Mouse (Mus musculus): ENCODE results near the gene Uspl1. TPM values are rescaled to one million over a fixed set of nuclear protein-coding genes. Genes with fewer than 3 reads are reported as not detected.
A peak's percentile ranks its signal among the peaks of the same experiment; 100 is the strongest.
"Not testable (repeated sequence)": the region's sequence is repeated elsewhere in the genome, so short reads cannot be mapped to it uniquely, and the experiment has no call there.

Gene Uspl1
- 10 to 100 TPM; 27.9 to 28.5 TPM for polyA plus RNA-seq (2017; shearing (Covaris generic))

DNA sequence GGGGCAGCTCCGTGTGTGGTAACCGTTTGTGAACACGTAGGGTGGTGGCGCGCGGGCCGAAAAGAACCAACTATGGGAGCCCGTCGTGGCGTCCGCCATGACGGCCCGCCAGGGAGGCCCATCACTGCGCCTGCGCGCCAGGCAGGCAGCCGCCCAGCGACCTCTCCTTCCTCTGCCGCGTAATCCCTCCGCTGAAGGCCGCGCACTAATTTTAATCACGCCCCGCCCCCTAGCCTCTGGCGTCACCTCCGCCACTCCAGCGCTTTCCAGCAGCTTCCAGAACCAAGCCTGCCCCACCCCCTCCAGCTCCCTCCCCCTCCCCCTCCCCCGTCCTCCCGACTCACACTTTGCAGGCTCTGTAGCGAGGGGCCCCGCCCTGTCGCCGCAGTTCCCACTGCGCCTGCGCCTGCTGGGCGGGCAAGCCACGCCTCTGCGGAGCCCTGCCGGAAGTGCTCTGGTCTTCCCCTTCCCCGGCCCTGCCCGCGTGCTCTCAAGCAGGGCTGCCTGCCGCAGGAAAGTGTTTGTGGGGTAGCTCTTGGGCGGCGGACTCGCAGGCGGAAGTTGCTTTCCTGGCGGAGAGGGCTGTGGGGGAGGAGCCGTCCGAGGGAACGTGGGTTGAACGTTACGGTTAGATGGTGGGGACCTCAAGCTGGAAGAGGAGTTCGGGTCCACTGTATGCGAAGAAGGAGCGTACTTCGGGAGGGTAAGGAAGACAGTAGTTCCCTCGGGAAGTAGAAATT, at the start of gene Uspl1, which contains the start of gene Hmgb1:
Uspl1 (plus strand) TSS at position 247 of the 740 bp plus-strand sequence.
Hmgb1 (minus strand) TSS at position 386 of the 740 bp plus-strand sequence.
- peak; percentile 84 for ATAC-seq

DNA sequence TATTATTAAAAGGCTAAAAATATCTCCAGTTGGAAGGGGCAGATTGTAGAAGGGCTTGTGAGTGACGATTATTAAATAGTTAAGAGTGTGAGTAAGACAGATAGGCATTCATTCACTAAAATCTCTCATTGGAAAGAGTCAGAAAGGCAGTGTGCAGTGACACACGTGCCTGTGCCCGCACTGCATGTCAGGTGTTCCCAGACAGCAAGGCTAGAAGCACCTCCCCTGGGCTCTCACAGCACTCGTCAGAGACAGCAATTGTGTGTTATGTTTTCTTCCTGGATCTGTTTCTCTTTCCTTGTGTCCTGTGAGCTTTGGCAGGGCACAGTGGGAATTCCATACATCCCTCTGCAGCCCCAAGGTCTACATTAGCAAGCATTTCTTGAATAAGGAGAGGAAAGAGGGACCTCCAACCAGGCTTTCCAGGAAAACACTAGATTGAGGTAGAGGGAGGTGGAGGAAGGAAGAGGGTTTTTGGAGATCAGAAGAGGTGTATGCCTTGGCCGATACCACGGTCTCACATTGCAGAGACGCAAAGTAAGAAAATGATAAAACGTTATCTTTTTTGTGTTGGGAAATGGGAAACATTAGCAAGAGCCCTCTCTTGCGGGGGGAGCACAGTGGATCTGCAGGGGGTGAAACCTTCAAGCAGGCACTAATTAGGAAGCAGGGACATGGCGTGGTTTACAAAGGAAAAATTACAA, 49.2 kb upstream of the Uspl1 start:
- no peak for ATAC-seq

GRCm38 (mm10) chr5:149135455-149136354, 48.4 kb upstream of the Uspl1 start:
- no peak for ATAC-seq

DNA sequence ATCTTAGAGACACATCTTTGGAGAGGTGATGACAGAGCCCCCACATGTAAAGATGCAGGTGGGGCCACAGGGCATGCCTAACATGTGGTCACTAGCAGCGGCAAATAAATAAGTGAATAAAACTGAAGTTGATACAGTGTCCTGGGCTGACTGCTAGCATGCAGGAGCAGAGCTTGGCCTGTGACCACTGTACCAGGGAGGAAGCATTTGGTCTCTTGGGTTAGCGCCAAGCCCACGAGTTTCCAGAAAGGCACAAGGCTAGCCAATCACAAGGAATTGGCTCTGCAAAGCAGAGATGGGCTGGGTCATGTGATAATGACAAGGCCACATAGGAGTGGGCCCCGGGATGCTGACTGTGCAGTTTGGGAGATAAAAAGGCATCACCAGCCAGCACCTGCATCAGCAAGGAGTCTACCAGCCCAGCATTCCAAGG, 47.2 kb upstream of the Uspl1 start:
- no peak for ATAC-seq

DNA sequence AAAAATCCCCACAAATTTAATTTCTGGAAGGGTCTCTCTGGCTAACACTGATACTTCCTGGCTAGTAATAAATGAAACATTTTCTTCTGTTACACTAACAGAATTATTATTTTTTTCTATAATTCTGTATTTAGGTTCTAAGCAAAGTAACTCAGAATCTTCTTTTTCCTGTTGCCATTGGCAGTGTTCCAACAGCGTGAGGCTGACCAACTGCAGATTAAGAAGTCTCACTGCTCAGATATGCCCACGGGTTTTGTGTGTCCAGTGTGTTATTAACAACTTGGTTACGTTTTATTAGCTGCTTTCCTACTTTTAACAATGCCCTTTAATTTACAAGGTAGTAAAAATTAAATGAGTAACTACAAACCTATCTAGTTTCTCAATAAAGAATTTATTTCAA, 46.7 kb upstream of the Uspl1 start:
- no peak for ATAC-seq

GRCm38 (mm10) chr5:149138087-149138486, 46.1 kb upstream of the Uspl1 start:
- ATAC-seq = not testable (repeated sequence)

GRCm38 (mm10) chr5:149140336-149140735, 43.8 kb upstream of the Uspl1 start:
- ATAC-seq = no peak

DNA sequence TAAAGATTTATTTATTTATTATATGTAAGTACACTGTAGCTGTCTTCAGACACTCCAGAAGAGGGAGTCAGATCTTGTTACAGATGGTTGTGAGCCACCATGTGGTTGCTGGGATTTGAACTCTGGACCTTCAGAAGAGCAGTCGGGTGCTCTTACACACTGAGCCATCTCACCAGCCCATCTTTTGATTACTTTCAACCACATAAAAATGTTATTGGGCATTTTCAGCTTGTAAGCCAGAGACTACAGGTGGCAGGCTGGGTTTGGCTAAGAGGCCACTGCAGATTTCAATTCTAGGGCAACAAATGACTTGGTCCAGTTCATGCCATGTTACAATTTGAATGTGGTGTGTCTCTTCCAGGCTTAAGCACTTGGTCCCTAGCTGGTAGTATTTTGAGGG, 43.0 kb upstream of the Uspl1 start:
- ATAC-seq = not testable (repeated sequence)

DNA sequence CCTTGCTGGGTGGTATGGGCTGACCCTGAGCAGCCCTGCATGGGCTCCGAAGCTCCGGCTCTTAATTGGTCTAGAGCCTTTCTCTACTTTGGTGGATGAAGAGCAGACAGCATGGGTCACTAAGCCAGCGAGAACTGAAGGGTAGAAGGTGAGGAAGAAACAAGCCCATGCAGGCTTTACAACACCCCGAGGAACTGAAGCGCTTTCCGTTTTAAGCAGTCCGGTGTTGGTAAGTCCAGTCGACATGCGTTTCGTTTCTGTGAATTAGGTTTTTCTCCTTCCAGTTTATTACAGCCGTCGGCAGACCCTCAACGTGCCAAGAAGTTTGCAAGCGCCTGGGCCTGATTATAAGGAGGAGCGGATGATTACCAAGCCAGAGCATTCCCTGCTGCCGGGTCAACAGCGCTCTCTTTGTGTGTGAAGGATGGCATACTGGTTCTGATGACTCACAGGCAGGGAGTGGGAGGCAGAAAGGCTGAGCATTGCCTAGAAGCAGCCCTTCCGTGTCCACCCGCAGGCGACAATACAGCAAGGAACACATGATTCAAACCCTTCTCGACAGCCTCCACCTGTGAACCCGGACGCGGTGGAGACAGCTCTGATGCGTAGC, 40.3 kb upstream of the Uspl1 start:
- ATAC-seq = no peak

GRCm38 (mm10) chr5:149146691-149147090, 37.5 kb upstream of the Uspl1 start:
- no peak for ATAC-seq

GRCm38 (mm10) chr5:149147386-149148000, 36.7 kb upstream of the Uspl1 start:
- ATAC-seq = no peak

DNA sequence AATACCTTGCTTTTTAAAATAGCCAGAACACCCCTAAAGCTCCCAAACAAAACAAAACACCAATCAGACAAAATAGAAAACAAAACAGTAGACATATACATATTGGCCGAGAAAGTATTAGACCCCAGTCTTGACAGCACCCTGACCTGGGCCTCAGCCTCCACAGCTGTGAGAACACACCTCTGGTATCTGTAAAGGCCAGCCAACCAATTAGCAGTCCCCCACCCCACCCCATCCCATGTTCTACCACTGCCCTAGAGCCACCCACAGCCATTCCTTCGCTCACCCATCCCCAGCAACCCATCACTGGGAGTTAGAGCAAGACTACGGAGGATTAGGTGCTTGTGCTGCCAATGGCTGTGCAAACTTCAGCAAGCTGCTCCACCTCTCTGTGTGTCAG, 33.3 kb upstream of the Uspl1 start:
- ATAC-seq = no peak

GRCm38 (mm10) chr5:149152063-149152773, 31.9 kb upstream of the Uspl1 start:
- no peak for ATAC-seq

GRCm38 (mm10) chr5:149152774-149153155, 31.4 kb upstream of the Uspl1 start:
- no peak for ATAC-seq

- no peak for ATAC-seq
These were observed 27.1 kb upstream of the Uspl1 start for GRCm38 (mm10) chr5:149156886-149157563.

- ATAC-seq = no peak
These were observed 25.1 kb upstream of the Uspl1 start for GRCm38 (mm10) chr5:149159021-149159420.

- ATAC-seq = peak; percentile 89
These were observed 23.7 kb upstream of the Uspl1 start for GRCm38 (mm10) chr5:149160469-149160868.

DNA sequence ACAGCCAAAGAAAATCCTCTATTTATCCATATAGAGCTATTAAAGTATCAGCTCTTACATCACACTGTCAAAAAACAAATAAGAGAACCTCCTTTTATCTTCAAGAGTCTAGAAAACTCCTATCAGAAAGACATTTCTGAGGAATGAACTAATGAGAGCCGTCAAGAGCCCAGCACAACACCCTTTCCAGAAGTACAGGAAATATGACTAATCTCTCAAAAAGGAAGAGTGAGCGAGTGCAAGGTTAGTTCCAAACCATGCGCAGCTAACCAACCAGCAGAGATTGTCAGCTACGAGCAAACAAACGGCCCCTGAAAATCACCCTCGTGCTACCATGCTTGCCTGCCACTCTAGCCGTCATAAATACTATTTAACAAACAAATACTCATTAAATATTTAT, 21.3 kb upstream of the Uspl1 start:
- no peak for ATAC-seq

DNA sequence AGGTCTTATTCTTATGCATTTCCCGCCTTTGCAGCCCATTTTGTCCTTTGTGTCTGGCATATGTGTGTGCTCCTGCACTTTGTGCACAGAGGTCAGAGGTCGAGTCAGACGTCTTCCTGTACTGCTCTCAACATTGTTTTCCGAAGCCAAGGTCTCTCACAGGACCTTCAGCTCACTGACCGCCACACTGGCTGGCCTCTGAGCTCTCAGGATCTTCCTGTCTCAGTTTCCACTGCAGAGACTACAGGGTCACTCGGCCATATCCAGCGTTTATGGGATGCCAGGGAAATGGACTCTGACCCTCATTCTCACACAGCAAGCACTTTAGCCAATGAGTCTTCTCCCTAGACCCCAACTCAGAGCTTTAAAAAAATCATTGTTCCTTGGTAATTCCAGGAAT, 19.3 kb upstream of the Uspl1 start:
- no peak for ATAC-seq

- ATAC-seq = no peak
These were observed 18.1 kb upstream of the Uspl1 start for GRCm38 (mm10) chr5:149166011-149166410.

GRCm38 (mm10) chr5:149168051-149168450, 16.1 kb upstream of the Uspl1 start:
- no peak for ATAC-seq

Data from activated CD4-positive, CD25-positive, alpha-beta regulatory T cell, adult 4 months (primary cell).